Mouse (Mus musculus): ENCODE data around the gene 4921536K21Rik. TPM values are rescaled to one million over a fixed set of nuclear protein-coding genes. Genes with fewer than 3 reads are reported as not detected.

The 4921536K21Rik gene
- 0.13 and 0.33 TPM in 2 replicates for polyA plus RNA-seq (2015; fragmentation: Nextera tagmentation; extraction: Ambion mirVana)

GRCm38 (mm10) chr11:3894406-3895281 is at the start of gene 4921536K21Rik, which contains the start of gene Dusp18:
Gene 4921536K21Rik, minus strand, starts transcription at chr11:3895098.
Gene Dusp18, plus strand, starts transcription at chr11:3895240.

GRCm38 (mm10) chr11:3931511-3932211 is 36.8 kb upstream of the 4921536K21Rik start, which contains the start of gene Tcn2:
Gene Tcn2, minus strand, starts transcription at chr11:3932159.

GRCm38 (mm10) chr11:3914109-3914840 is 19.4 kb upstream of the 4921536K21Rik start, which contains the start of gene Slc35e4:
Gene Slc35e4, minus strand, starts transcription at chr11:3914664.

GRCm38 (mm10) chr11:3863454-3864112 is 31.3 kb downstream of the 4921536K21Rik start, which contains the start of gene Osbp2:
Gene Osbp2, minus strand, starts transcription at chr11:3863903.

Other genes starting within 250 kb of the 4921536K21Rik start
- gene Morc2a, start 245.9 kb downstream of the 4921536K21Rik start, polyA plus RNA-seq (2015; fragmentation: Nextera tagmentation; extraction: Ambion mirVana) = 9.0 and 10.8 TPM in 2 replicates
- gene Osbp2, start 31.2 kb downstream of the 4921536K21Rik start, polyA plus RNA-seq (2015; fragmentation: Nextera tagmentation; extraction: Ambion mirVana) = 0.46 and 0.47 TPM in 2 replicates
- 4.6 and 4.7 TPM in 2 replicates for gene Dusp18, start 142 bp upstream of the 4921536K21Rik start, polyA plus RNA-seq (2015; fragmentation: Nextera tagmentation; extraction: Ambion mirVana)
- 11.1 and 12.5 TPM in 2 replicates for gene Slc35e4, start 19.6 kb upstream of the 4921536K21Rik start, polyA plus RNA-seq (2015; fragmentation: Nextera tagmentation; extraction: Ambion mirVana)
- gene Tcn2, start 37.1 kb upstream of the 4921536K21Rik start, polyA plus RNA-seq (2015; fragmentation: Nextera tagmentation; extraction: Ambion mirVana) = 41.8 and 57.9 TPM in 2 replicates
- gene Pes1, start 68.9 kb upstream of the 4921536K21Rik start, polyA plus RNA-seq (2015; fragmentation: Nextera tagmentation; extraction: Ambion mirVana) = 41.3 and 45.1 TPM in 2 replicates
- gene 4930556J24Rik, start 81.7 kb upstream of the 4921536K21Rik start, polyA plus RNA-seq (2015; fragmentation: Nextera tagmentation; extraction: Ambion mirVana) = not detected in 2 replicates
- gene Gal3st1, start 88.5 kb upstream of the 4921536K21Rik start, polyA plus RNA-seq (2015; fragmentation: Nextera tagmentation; extraction: Ambion mirVana) = 2.4 TPM in 2 replicates
- gene Sec14l4, start 136.4 kb upstream of the 4921536K21Rik start, polyA plus RNA-seq (2015; fragmentation: Nextera tagmentation; extraction: Ambion mirVana) = not detected in 2 replicates
- gene Sec14l3, start 169.7 kb upstream of the 4921536K21Rik start, polyA plus RNA-seq (2015; fragmentation: Nextera tagmentation; extraction: Ambion mirVana) = not detected in 2 replicates
- 2.1 and 3.4 TPM in 2 replicates for gene Mtfp1, start 200.3 kb upstream of the 4921536K21Rik start, polyA plus RNA-seq (2015; fragmentation: Nextera tagmentation; extraction: Ambion mirVana)
- gene Sec14l2, start 228.3 kb upstream of the 4921536K21Rik start, polyA plus RNA-seq (2015; fragmentation: Nextera tagmentation; extraction: Ambion mirVana) = 0.33 and 0.43 TPM in 2 replicates
- gene Rnf215, start 240.1 kb upstream of the 4921536K21Rik start, polyA plus RNA-seq (2015; fragmentation: Nextera tagmentation; extraction: Ambion mirVana) = 23.6 and 26.4 TPM in 2 replicates